Mouse (Mus musculus): ENCODE results near the gene Enc1.

DNA sequence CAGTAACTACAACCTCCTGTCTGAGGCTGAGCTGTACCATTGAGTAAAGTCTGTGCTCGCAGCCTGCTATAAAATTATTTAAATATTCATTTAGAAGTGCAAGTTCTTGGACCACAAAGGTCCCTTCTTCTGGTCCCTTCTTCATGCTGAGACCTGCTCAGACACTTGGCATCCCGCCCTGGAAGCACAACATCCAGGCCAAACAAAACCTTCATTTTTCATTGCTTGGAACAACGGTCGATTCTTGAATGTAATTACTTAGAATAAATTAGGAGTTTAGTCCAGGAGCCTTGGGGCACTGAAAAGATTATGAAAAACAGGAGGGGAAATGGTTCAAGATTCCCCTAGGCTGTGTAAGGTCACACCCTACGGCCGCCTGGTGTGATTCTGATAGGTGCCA, 5.0 kb upstream of the Enc1 start:
- no peak for TF ChIP-seq CTCF (IDR thresholded peaks at IDR 0.05; ENCODE audit: control insufficient read depth, insufficient read depth, low read length)
- no peak for TF ChIP-seq POLR2A (IDR thresholded peaks at IDR 0.05; ENCODE audit: borderline replicate concordance, control insufficient read depth, low read depth, low read length)

All from bone marrow, adult 2 months (tissue).